Comparison of ENCODE assay signal across 29 mouse cellular contexts in genomic region chr9:66752849-66753248, GRCm38 (mm10). TPM values are rescaled to one million over a fixed set of nuclear protein-coding genes. Genes with fewer than 3 reads are reported as not detected.
DNase-seq lines count a peak whose midpoint lies in the region; ATAC-seq lines count a peak whose summit lies in the region.
"Had no signal": no experiment of that assay in that cellular context is flagged by ENCODE, and none has a peak within 500 bp of the region (broad histone marks: within the 10 kb centered on the region; RNA-seq: fewer than 3 reads in every experiment).

No protein-coding gene starts in this region.

- no peak overlapping the region for H3K9ac ChIP-seq in kidney, embryonic 14.5 days (ENCODE audit: low read depth, low read length)
- H3K9ac ChIP-seq: embryonic facial prominence, embryonic 13.5 days; forebrain, embryonic 12.5 days; hindbrain, embryonic 13.5 days; liver, embryonic 13.5 days; midbrain, embryonic 13.5 days had no signal

- H3K4me1 ChIP-seq in kidney, embryonic 14.5 days (ENCODE audit: control insufficient read depth, insufficient read depth, low read length) = no peaks in the 10 kb centered on the region
- H3K4me1 ChIP-seq: embryonic facial prominence, embryonic 13.5 days; forebrain, embryonic 12.5 days; hindbrain, embryonic 13.5 days; liver, embryonic 13.5 days; megakaryocyte, embryonic 14.5 days; midbrain, embryonic 13.5 days had no signal

- no peaks in the 10 kb centered on the region for H3K9me3 ChIP-seq in kidney, embryonic 14.5 days (ENCODE audit: control insufficient read depth, low read length)
- H3K9me3 ChIP-seq: embryonic facial prominence, embryonic 13.5 days; forebrain, embryonic 12.5 days; hindbrain, embryonic 13.5 days; liver, embryonic 13.5 days; megakaryocyte, embryonic 14.5 days; midbrain, embryonic 13.5 days had no signal

- no peaks in the 10 kb centered on the region for H3K36me3 ChIP-seq in kidney, embryonic 14.5 days (ENCODE audit: control insufficient read depth, insufficient read depth, low read length)
- H3K36me3 ChIP-seq: forebrain, embryonic 12.5 days; hindbrain, embryonic 13.5 days; liver, embryonic 13.5 days; midbrain, embryonic 13.5 days had no signal

- DNase-seq in left cerebral cortex, adult 11 months (ENCODE audit: low spot score) = peak; percentile 61
- no peak for DNase-seq in left cerebral cortex, postnatal 10 days (ENCODE audit: extremely low spot score in 1 of 2, low spot score in 2 of 2)
- peak; percentile 37 to 75 for DNase-seq in left cerebral cortex, adult 9 months (ENCODE audit: low spot score in 2 of 2)
- DNase-seq in right cerebral cortex, postnatal 25 days = peak; percentile 23
- DNase-seq in spleen, adult 12 weeks (ENCODE audit: low spot score) = no peak
- DNase-seq in heart, postnatal 4 days = no peak
- DNase-seq: cerebellum, adult 18-20 months; cerebellum, postnatal 14 days; gastrocnemius, postnatal 25 days; kidney, adult 18-20 months; layer of hippocampus, postnatal 36 days; liver, embryonic 13.5 days; lung, adult 2 months; thymus, postnatal 36 days had no signal

- H3K27ac ChIP-seq in kidney, embryonic 14.5 days (ENCODE audit: low read depth, low read length) = no peak overlapping the region
- H3K27ac ChIP-seq: embryonic facial prominence, embryonic 13.5 days; forebrain, embryonic 12.5 days; hindbrain, embryonic 13.5 days; kidney, postnatal 0 days; liver, embryonic 13.5 days; midbrain, embryonic 13.5 days had no signal

- H3K4me3 ChIP-seq in kidney, embryonic 14.5 days (ENCODE audit: low read length) = no peak overlapping the region
- H3K4me3 ChIP-seq: embryonic facial prominence, embryonic 13.5 days; erythroblast, embryonic 14.5 days; forebrain, embryonic 12.5 days; hindbrain, embryonic 13.5 days; liver, embryonic 13.5 days; megakaryocyte, embryonic 14.5 days; midbrain, embryonic 13.5 days had no signal

- peak; percentile 39; the same call in 1 of the 2 replicates for ATAC-seq in frontal cortex, adult (ENCODE audit: low TSS enrichment)
- ATAC-seq in kidney, embryonic 14.5 days (ENCODE audit: low FRiP score, low TSS enrichment) = no peak
- ATAC-seq: midbrain, embryonic 13.5 days; Patski had no signal

- no peak overlapping the region for H3K4me2 ChIP-seq in kidney, embryonic 14.5 days (replicated peaks; ENCODE audit: low read depth, low read length)
- H3K4me2 ChIP-seq: embryonic facial prominence, embryonic 13.5 days; forebrain, embryonic 12.5 days; hindbrain, embryonic 13.5 days; liver, embryonic 13.5 days; midbrain, embryonic 13.5 days had no signal

- intact Hi-C loops in left cerebral cortex, postnatal 10 days (cut with DNase I) = no loop called here

- no peaks in the 10 kb centered on the region for H3K27me3 ChIP-seq in kidney, embryonic 14.5 days (ENCODE audit: control insufficient read depth, insufficient read depth, low read length)
- H3K27me3 ChIP-seq: embryonic facial prominence, embryonic 13.5 days; forebrain, embryonic 12.5 days; hindbrain, embryonic 13.5 days; liver, embryonic 13.5 days; midbrain, embryonic 13.5 days; Patski had no signal

- WGBS in kidney, embryonic 14.5 days = 79% methylated on average over 6 of the region's 6 CpGs

RNA-seq across cellular contexts. Expression of gene Car12, which starts 39.4 kb away (rescaled TPM):
- total RNA-seq in left cerebral cortex, postnatal 10 days (2021) = 1 to 10 TPM; 1.8 to 3.0 TPM
- polyA plus RNA-seq in kidney, embryonic 14.5 days (2014; fragmentation: Nextera tagmentation; extraction: Ambion mirVana) = 3.2 and 4.2 TPM in 2 replicates
- total RNA-seq in heart, postnatal 4 days (2021) = under 1 TPM; 0.19 to 0.20 TPM
- total RNA-seq: heart, adult 8-10 months; heart, postnatal 25 days; monocyte, adult 5-6 weeks had no signal
- polyA plus RNA-seq: erythroblast, embryonic 14.5 days had no signal

RNA-seq across cellular contexts. Expression of gene Aph1b, which starts 42.4 kb away (rescaled TPM):
- 10 to 100 TPM; 19.9 to 23.4 TPM for total RNA-seq in left cerebral cortex, postnatal 10 days (2021)
- polyA plus RNA-seq in kidney, embryonic 14.5 days (2014; fragmentation: Nextera tagmentation; extraction: Ambion mirVana) = 6.0 and 13.8 TPM in 2 replicates
- total RNA-seq in heart, postnatal 4 days (2021) = 1 to 10 TPM; 6.1 to 6.2 TPM

RNA-seq across cellular contexts. Expression of gene Gm10647, which starts 44.0 kb away (rescaled TPM):
- total RNA-seq in left cerebral cortex, postnatal 10 days (2021) = under 1 TPM; 0.32 to 0.61 TPM
- 0.40 and 0.81 TPM in 2 replicates for polyA plus RNA-seq in kidney, embryonic 14.5 days (2014; fragmentation: Nextera tagmentation; extraction: Ambion mirVana)
- under 1 TPM; 0.20 to 0.38 TPM for total RNA-seq in heart, postnatal 4 days (2021)
- total RNA-seq: ES-E14; monocyte, adult 5-6 weeks; neutrophil, adult 5-6 weeks had no signal
- polyA plus RNA-seq: erythroblast, embryonic 14.5 days had no signal

Comparison
In these comparisons a context has a peak if more than half of its experiments do, and no peak if none do; other contexts are left out.
1. DNase-seq: peak in left cerebral cortex, adult 11 months (single experiment), left cerebral cortex, adult 9 months (2 of 2) and right cerebral cortex, postnatal 25 days (single experiment); none in left cerebral cortex, postnatal 10 days (0 of 2), spleen, adult 12 weeks (single experiment) and heart, postnatal 4 days (single experiment).